Mouse (Mus musculus): ENCODE data around the gene Ctnnb1. TPM values are rescaled to one million over a fixed set of nuclear protein-coding genes. Genes with fewer than 3 reads are reported as not detected.

The Ctnnb1 gene
- total and polyA plus RNA-seq, 2 experiments from 2014 or later = 287 to 986 TPM

DNA sequence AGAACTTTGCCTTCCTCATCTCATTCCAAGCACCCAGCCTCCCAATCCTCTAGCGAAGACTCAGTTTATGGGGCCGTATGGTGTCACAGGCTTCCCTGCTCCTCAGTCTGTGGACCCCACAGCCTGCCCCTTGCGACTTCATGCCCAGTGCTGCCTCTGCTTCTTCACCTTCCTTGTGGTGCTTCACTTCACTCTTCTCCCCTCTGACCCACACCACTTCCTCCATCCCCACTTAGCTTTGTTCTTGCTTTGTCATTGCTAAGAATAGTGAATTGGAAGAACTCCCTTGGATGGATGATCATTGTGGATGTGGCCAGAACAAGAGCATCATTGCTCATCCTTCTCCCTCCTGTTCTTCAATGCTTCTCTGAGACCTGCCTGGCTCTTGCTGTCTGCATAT is 11.8 kb downstream of the Ctnnb1 start:
- ATAC-seq (no peak), DNase-seq (ENCODE audit: low spot score) (no peak)
- TF ChIP-seq CTCF (IDR thresholded peaks at IDR 0.05; ENCODE audit: low read depth) = no peak
- Histone ChIP-seq H3K9ac (replicated peaks; ENCODE audit: low read length) (no peak overlapping the region), H3K4me1 (ENCODE audit: insufficient read depth, low read length) (peaks cover 21% of the 10 kb centered on the region), H3K36me3 (ENCODE audit: insufficient read depth, low read length) (no peaks in the 10 kb centered on the region), H3K27ac (no peak overlapping the region), H3K27me3 (ENCODE audit: insufficient read depth, low read length) (no peaks in the 10 kb centered on the region), H3K9me3 (ENCODE audit: low read length) (no peaks in the 10 kb centered on the region), H3K4me2 (ENCODE audit: low read depth, low read length) (no peak overlapping the region), H3K4me3 (ENCODE audit: low read length) (no peak overlapping the region)
- 82% methylated on average over 3 of the region's 3 CpGs for WGBS

DNA sequence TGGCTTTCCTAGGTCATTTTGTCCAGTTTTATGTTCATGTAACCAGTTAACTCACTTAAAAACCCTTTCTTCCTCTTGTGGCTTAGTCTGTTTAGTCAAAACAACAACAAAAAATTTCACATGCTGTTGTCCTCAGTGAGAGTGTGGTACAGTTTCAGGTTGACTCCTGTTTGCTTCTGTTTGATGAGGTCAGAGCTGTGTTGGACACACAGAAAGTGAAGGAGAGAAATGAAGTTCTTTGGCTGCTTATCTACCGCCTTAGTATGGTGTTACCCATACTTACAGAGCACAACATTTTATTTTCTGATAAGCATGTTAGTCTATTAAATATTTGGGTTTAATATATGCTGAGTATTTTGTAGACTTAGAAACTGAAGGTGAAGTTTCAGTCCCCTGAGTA is 14.7 kb downstream of the Ctnnb1 start:
- Histone ChIP-seq H3K4me1 (ENCODE audit: insufficient read depth, low read length) (0 out of 2 replicates have a peak, but pooled peaks cover 4% of the 10 kb centered on the region), H3K9me3 (ENCODE audit: low read length) (no peaks in the 10 kb centered on the region), H3K36me3 (ENCODE audit: insufficient read depth, low read length) (no peaks in the 10 kb centered on the region), H3K27ac (no peak overlapping the region), H3K4me2 (ENCODE audit: low read depth, low read length) (no peak overlapping the region), H3K4me3 (ENCODE audit: low read length) (no peak overlapping the region), H3K9ac (replicated peaks; ENCODE audit: low read length) (no peak overlapping the region), H3K27me3 (ENCODE audit: insufficient read depth, low read length) (no peaks in the 10 kb centered on the region)
- ATAC-seq (no peak), DNase-seq (ENCODE audit: low spot score) (no peak)
- WGBS = 88% methylated on average over 1 of the region's 1 CpGs
- no peak for TF ChIP-seq CTCF (IDR thresholded peaks at IDR 0.05; ENCODE audit: low read depth)

DNA sequence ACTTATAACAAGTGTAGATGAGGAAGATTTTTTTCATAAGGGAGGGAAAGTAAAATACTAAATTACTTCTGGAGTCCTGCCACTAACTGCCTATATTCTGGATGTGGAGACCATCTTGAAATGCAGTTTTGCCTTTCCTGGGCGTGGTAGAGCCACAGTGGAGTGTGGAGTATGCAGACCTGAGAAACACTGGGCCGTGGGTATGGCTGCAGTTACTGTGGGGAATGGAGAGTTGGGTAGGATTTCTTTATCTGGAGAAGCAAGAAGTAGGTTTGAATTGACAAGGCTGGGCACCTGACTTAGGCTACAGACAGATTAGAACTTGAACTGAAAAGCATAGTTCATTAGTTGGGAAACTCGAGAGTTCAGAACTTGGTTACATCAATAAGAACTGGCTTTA is 15.2 kb downstream of the Ctnnb1 start:
- H3K4me2 ChIP-seq (ENCODE audit: low read depth, low read length) = no peak overlapping the region
- ATAC-seq = no peak

DNA sequence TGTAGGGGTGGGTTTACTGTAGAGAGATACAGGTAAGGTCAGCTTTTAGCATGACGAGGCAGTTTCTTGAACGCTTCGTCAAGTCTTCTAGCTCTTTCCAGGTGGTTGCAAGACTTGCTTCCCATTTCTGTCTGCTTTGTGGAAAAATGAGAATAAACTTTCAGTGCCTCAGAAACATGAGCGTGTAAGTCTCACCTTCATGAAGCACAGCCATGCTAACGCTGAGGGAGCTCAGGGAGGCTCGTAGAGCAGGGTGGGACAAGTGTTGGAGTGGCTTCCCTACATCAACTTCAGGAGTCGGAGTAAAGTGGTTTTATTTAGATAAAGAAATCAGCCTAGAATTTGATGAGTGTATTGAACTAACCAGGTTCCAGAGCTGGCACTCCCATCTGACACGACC is 17.1 kb downstream of the Ctnnb1 start:
- TF ChIP-seq CTCF (IDR thresholded peaks at IDR 0.05; ENCODE audit: low read depth) = no peak
- H3K9me3 ChIP-seq (ENCODE audit: low read length) = no peaks in the 10 kb centered on the region
- ATAC-seq (no peak), DNase-seq (ENCODE audit: low spot score) (no peak)
- no peaks in the 10 kb centered on the region for H3K4me1 ChIP-seq (ENCODE audit: insufficient read depth, low read length)
- H3K27me3 ChIP-seq (ENCODE audit: insufficient read depth, low read length) = no peaks in the 10 kb centered on the region
- no peak overlapping the region for H3K27ac ChIP-seq
- H3K36me3 ChIP-seq (ENCODE audit: insufficient read depth, low read length) = peaks cover 7% of the 10 kb centered on the region
- no peak overlapping the region for H3K4me2 ChIP-seq (ENCODE audit: low read depth, low read length)
- 77% methylated on average over 8 of the region's 8 CpGs for WGBS
- no peak overlapping the region for H3K9ac ChIP-seq (replicated peaks; ENCODE audit: low read length)
- H3K4me3 ChIP-seq (ENCODE audit: low read length) = no peak overlapping the region

More for the DNA sequence above, 15.2 kb downstream of the Ctnnb1 start:
- 69% methylated on average over 3 of the region's 3 CpGs for WGBS
- no peaks in the 10 kb centered on the region for H3K27me3 ChIP-seq (ENCODE audit: insufficient read depth, low read length)
- no peak overlapping the region for H3K27ac ChIP-seq
- TF ChIP-seq CTCF (IDR thresholded peaks at IDR 0.05; ENCODE audit: low read depth) = no peak
- no peak for DNase-seq (ENCODE audit: low spot score)
- H3K36me3 ChIP-seq (ENCODE audit: insufficient read depth, low read length) = no peaks in the 10 kb centered on the region
- H3K9ac ChIP-seq (replicated peaks; ENCODE audit: low read length) = no peak overlapping the region
- 0 out of 2 replicates have a peak, but pooled peaks cover 4% of the 10 kb centered on the region for H3K4me1 ChIP-seq (ENCODE audit: insufficient read depth, low read length)
- H3K9me3 ChIP-seq (ENCODE audit: low read length) = no peaks in the 10 kb centered on the region
- H3K4me3 ChIP-seq (ENCODE audit: low read length) = no peak overlapping the region

DNA sequence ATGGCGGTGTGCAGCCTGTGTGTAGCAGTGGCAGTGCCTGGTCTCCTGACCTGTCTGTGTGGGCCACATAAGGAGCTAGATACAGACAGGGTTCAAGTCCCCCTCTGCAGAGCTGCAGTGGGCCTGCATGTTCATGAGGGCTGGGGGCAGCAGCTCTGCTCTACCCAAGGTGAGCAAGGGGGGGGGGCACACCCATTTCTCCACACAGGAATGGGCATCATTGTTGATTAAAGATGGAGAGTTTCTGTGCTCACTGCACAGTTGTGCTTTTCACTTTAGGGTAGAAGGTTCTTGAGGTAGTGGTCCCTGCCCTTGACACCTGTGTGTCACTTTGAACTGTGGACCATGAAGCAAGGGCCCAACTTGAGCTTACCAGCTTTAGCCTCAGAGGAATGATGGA is 19.8 kb downstream of the Ctnnb1 start:
- 90% methylated on average over 1 of the region's 1 CpGs for WGBS
- no peak for TF ChIP-seq CTCF (IDR thresholded peaks at IDR 0.05; ENCODE audit: low read depth)

DNA sequence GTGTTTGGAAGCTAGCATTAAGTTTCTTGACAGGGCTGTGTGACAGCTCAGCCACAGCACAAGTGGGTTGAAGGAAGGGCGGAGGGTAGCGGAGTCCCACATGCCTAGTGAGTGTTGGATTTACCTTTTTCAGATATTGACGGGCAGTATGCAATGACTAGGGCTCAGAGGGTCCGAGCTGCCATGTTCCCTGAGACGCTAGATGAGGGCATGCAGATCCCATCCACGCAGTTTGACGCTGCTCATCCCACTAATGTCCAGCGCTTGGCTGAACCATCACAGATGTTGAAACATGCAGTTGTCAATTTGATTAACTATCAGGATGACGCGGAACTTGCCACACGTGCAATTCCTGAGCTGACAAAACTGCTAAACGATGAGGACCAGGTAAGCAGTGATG is 21.7 kb downstream of the Ctnnb1 start:
- Histone ChIP-seq H3K27me3 (ENCODE audit: insufficient read depth, low read length) (no peaks in the 10 kb centered on the region), H3K9me3 (ENCODE audit: low read length) (no peaks in the 10 kb centered on the region), H3K9ac (replicated peaks; ENCODE audit: low read length) (no peak overlapping the region), H3K4me2 (ENCODE audit: low read depth, low read length) (no peak overlapping the region), H3K4me1 (ENCODE audit: insufficient read depth, low read length) (no peaks in the 10 kb centered on the region), H3K27ac (no peak overlapping the region), H3K4me3 (ENCODE audit: low read length) (no peak overlapping the region), H3K36me3 (ENCODE audit: insufficient read depth, low read length) (peaks cover 47% of the 10 kb centered on the region)
- ATAC-seq = no peak
- TF ChIP-seq CTCF (IDR thresholded peaks at IDR 0.05; ENCODE audit: low read depth) = no peak
- no peak for DNase-seq (ENCODE audit: low spot score)
- 88% methylated on average over 12 of the region's 12 CpGs for WGBS

More for the DNA sequence above, 19.8 kb downstream of the Ctnnb1 start:
- Histone ChIP-seq H3K36me3 (ENCODE audit: insufficient read depth, low read length) (peaks cover 34% of the 10 kb centered on the region), H3K4me3 (ENCODE audit: low read length) (no peak overlapping the region), H3K27me3 (ENCODE audit: insufficient read depth, low read length) (no peaks in the 10 kb centered on the region), H3K27ac (no peak overlapping the region), H3K4me1 (ENCODE audit: insufficient read depth, low read length) (no peaks in the 10 kb centered on the region), H3K9me3 (ENCODE audit: low read length) (no peaks in the 10 kb centered on the region), H3K9ac (replicated peaks; ENCODE audit: low read length) (no peak overlapping the region), H3K4me2 (ENCODE audit: low read depth, low read length) (no peak overlapping the region)
- ATAC-seq (no peak), DNase-seq (ENCODE audit: low spot score) (no peak)

DNA sequence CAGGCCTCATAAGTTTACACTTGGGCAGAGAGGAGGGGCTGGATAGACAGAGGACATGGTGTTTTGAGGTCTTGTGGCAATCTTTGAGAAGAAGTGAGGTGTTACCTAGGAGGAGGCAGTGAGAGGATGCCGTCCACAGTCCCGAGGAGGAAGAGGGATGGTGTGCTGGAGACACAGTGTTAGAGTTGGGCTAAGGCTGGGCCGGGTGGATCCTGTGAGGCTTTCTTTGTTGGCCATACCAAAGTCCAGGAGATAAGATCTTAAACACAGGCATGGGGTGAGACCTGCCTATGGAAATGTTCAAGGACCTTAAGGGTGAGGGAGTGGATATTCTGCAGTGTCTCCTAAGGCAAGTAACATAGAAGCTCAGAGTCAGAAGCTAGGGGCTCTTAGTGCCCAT is 22.9 kb downstream of the Ctnnb1 start:
- ATAC-seq (no peak), DNase-seq (ENCODE audit: low spot score) (no peak)
- Histone ChIP-seq H3K27ac (no peak overlapping the region), H3K4me1 (ENCODE audit: insufficient read depth, low read length) (no peaks in the 10 kb centered on the region), H3K4me3 (ENCODE audit: low read length) (no peak overlapping the region), H3K36me3 (ENCODE audit: insufficient read depth, low read length) (peaks cover 59% of the 10 kb centered on the region), H3K4me2 (ENCODE audit: low read depth, low read length) (no peak overlapping the region), H3K9me3 (ENCODE audit: low read length) (no peaks in the 10 kb centered on the region), H3K9ac (replicated peaks; ENCODE audit: low read length) (no peak overlapping the region), H3K27me3 (ENCODE audit: insufficient read depth, low read length) (no peaks in the 10 kb centered on the region)
- WGBS = 80% methylated on average over 3 of the region's 3 CpGs
- no peak for TF ChIP-seq CTCF (IDR thresholded peaks at IDR 0.05; ENCODE audit: low read depth)

Measured in hindbrain, postnatal 0 days (tissue).